Mouse (Mus musculus) hindbrain, embryonic 14.5 days (tissue): ENCODE results near the gene Atad5. TPM values are rescaled to one million over a fixed set of nuclear protein-coding genes. Genes with fewer than 3 reads are reported as not detected.

Experiments
- ATAC-seq: fragments of 200-750 bp; cut with Nextera tagmentation; 2 replicates; pipeline ENCODE4 v1.8.0; 2017; ENCODE audit warnings: moderate number of reproducible peaks, mild to moderate bottlenecking, moderate TSS enrichment, moderate library complexity; ENCODE audit not compliant: low FRiP score
- DNase-seq: peaks from one replicate; pipeline ENCODE4 v3.0.0-alpha.2; 2015; ENCODE audit warnings: low spot score
- H3K27ac ChIP-seq: fragments of 300-500 bp; sonication (generic); 2 replicates; pipeline ENCODE4 v1.5.1; 2014; ENCODE audit warnings: mild to moderate bottlenecking, moderate library complexity
- H3K27me3 ChIP-seq: fragments of 300-500 bp; sonication (generic); 2 replicates; pipeline ENCODE4 v1.6.1; 2014; ENCODE audit warnings: mild to moderate bottlenecking, low read length, mixed read lengths; ENCODE audit not compliant: control insufficient read depth, insufficient read depth
- H3K36me3 ChIP-seq: fragments of 300-500 bp; sonication (generic); replicated peaks from 2 replicates; pipeline ENCODE4 v1.6.1; 2014; ENCODE audit not compliant: control insufficient read depth, insufficient read depth
- H3K4me1 ChIP-seq: fragments of 300-500 bp; sonication (generic); replicated peaks from 2 replicates; pipeline ENCODE4 v1.6.1; 2014; ENCODE audit warnings: antibody characterized with exemption, low read length, mixed read lengths; ENCODE audit not compliant: control insufficient read depth, insufficient read depth
- H3K4me2 ChIP-seq: fragments of 300-500 bp; sonication (generic); replicated peaks from 2 replicates; pipeline ENCODE4 v1.6.1; 2014; ENCODE audit warnings: mild to moderate bottlenecking, moderate library complexity
- H3K4me3 ChIP-seq: fragments of 300-500 bp; sonication (generic); replicated peaks from 2 replicates; pipeline ENCODE4 v1.5.1; 2014; ENCODE audit warnings: mild to moderate bottlenecking, low read length
- H3K9ac ChIP-seq: fragments of 300-500 bp; sonication (generic); 2 replicates; pipeline ENCODE4 v1.6.1; 2014
- H3K9me3 ChIP-seq: fragments of 300-500 bp; sonication (generic); 2 replicates; pipeline ENCODE4 v1.6.1; 2016; ENCODE audit warnings: low read length; ENCODE audit not compliant: control insufficient read depth
- WGBS: fragments of 180-500 bp; shearing (Covaris S2); extraction: QIAGEN DNeasy Blood & Tissue Kit; methylation state at CpG from one replicate; pipeline ENCODE4 v1.1.7; 2014; 5-methylcytosine and 5-hydroxymethylcytosine counted together
- polyA plus RNA-seq: library from polyadenylated mRNA; unstranded; fragments of >200 nt; fragmentation: Nextera tagmentation; extraction: Ambion mirVana; gene quantifications from 2 replicates; pipeline ENCODE4 v1.2.1, GENCODE M21; 2014

The Atad5 gene
- polyA plus RNA-seq, 1 experiment from 2014 or later = 5.4 TPM

DNA sequence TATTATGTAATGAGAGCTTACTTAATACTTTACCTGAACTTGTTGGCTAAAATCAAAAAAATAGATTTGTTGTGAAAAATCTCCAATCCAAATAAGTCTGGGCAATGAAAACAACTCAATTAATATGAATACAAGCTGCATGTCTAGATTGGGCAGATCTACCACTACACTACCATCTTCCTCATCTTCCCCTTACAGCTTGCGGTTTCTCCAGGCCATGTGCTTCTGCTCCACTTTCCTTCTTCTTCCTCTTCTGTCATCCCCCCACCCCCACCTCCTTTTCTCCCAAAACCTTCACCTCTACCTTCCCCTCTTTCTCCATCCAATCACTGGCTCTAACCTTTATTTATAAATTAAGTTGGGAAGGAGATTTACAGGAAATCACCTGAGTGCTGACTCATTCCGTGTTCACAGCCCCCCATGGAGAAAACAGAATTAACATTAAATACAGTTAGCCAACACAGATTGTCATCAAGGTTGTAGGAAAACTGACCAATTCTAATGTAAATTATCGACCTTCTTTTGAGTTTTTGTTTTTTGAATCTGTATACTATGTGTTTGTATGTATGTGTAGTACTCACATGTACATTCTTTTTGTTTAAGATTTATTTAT is 9.3 kb downstream of the Atad5 start:
- Histone ChIP-seq H3K4me2 (no peak overlapping the region), H3K4me1 (no peaks in the 10 kb centered on the region), H3K27me3 (no peaks in the 10 kb centered on the region), H3K36me3 (peaks cover 52% of the 10 kb centered on the region), H3K27ac (no peak overlapping the region), H3K4me3 (no peak overlapping the region), H3K9ac (no peak overlapping the region), H3K9me3 (no peaks in the 10 kb centered on the region)
- WGBS = 95% methylated on average over 3 of the region's 3 CpGs
- no peak for ATAC-seq
- DNase-seq = no peak

DNA sequence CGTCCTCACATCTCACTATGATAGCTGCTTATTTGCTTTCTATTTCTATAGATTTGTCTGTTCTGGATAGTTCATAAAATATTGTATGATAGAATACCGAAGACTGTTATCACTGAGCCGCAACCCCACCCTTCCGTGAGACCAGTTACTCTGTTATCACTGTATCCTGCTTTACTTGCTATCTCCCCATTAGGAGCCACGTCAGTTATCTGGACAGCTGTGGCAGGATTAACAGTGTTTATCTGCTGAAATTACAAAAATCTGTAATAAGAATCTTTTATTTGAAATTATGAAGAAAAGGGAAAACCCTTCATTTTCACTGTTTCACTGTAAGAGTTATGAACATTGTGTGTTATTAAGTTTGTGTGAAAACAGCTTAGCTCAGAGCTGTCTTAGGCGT is 12.1 kb downstream of the Atad5 start:
- ATAC-seq = no peak
- H3K9me3 ChIP-seq = no peaks in the 10 kb centered on the region
- peaks cover 61% of the 10 kb centered on the region for H3K36me3 ChIP-seq
- no peak overlapping the region for H3K27ac ChIP-seq
- WGBS = 96% methylated on average over 6 of the region's 6 CpGs
- no peaks in the 10 kb centered on the region for H3K27me3 ChIP-seq
- H3K4me1 ChIP-seq = no peaks in the 10 kb centered on the region
- no peak overlapping the region for H3K4me2 ChIP-seq
- no peak overlapping the region for H3K4me3 ChIP-seq
- DNase-seq = no peak
- H3K9ac ChIP-seq = no peak overlapping the region

DNA sequence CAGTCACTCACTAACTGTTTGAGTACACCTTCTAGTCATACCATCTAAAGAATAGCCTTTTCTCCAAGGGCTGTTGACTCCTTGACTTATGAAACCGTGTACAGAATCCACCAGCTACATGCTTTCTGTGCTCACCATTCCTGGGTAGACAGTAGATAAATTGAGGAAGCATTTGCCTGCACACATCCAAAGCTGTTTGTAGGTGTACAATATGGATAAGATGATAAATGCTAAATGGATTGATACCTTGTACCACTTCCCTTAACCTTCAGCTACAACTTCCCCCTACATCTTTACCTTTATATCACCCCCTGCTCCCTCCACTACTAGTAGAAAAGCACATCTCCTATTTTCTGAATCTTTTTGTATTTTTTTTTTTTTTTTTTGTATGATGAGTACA is 15.2 kb downstream of the Atad5 start:
- no peak for ATAC-seq
- no peak overlapping the region for H3K27ac ChIP-seq
- H3K9me3 ChIP-seq = no peaks in the 10 kb centered on the region
- 95% methylated on average over 1 of the region's 1 CpGs for WGBS
- H3K4me1 ChIP-seq = no peaks in the 10 kb centered on the region
- H3K4me3 ChIP-seq = no peak overlapping the region
- no peak overlapping the region for H3K9ac ChIP-seq
- no peak for DNase-seq
- H3K4me2 ChIP-seq = no peak overlapping the region
- peaks cover 66% of the 10 kb centered on the region for H3K36me3 ChIP-seq
- H3K27me3 ChIP-seq = no peaks in the 10 kb centered on the region

DNA sequence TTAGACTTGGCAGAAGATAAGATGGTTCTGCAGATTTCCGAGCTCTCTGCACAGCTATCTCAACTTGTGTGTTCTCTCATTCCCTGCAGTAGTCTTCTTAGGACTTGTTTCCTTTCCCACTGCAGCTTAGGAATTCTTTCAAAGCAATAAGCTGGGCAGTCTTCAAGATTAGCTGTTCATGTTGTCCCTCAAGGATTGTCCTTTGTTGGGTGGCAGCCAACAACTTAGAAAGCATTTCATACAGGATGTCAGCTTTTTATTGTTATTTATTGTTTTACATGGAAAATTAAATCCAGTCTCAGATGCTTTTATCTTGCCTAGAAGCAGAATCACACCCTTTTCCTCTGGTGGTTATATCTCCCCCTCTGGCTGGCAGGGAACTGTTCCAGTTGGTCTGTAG is 27.2 kb downstream of the Atad5 start:
- Histone ChIP-seq H3K4me2 (no peak overlapping the region), H3K9ac (no peak overlapping the region), H3K9me3 (no peaks in the 10 kb centered on the region), H3K27me3 (no peaks in the 10 kb centered on the region), H3K27ac (no peak overlapping the region), H3K36me3 (peaks cover 63% of the 10 kb centered on the region), H3K4me1 (no peaks in the 10 kb centered on the region), H3K4me3 (no peak overlapping the region)
- no peak for ATAC-seq
- WGBS = 91% methylated on average over 1 of the region's 1 CpGs
- no peak for DNase-seq

DNA sequence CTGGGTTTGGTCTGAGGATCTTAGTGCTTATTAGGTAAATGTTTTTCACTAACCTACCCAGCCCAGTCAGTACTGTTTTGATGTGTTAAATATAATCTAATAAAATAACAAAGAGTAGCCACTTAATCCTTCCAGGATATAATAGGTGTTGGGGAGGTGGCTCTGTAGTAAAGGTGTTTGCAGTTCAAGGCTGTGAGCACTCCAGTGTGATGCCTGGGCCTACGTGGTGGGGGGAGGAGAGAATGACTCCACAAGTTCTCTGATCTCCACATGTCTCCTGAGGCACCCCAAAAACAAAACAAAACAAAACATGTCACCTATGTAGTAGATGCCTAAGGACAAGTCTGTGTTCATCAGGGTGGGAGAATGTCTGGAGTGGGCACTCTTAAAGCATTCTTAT is 42.9 kb downstream of the Atad5 start:
- no peak for DNase-seq
- H3K36me3 ChIP-seq = peaks cover 53% of the 10 kb centered on the region
- no peak for ATAC-seq
- H3K4me1 ChIP-seq = no peaks in the 10 kb centered on the region
- H3K4me3 ChIP-seq = no peak overlapping the region
- 83% methylated on average over 1 of the region's 1 CpGs for WGBS
- no peak overlapping the region for H3K27ac ChIP-seq
- no peaks in the 10 kb centered on the region for H3K27me3 ChIP-seq
- H3K9ac ChIP-seq = no peak overlapping the region
- H3K4me2 ChIP-seq = no peak overlapping the region
- H3K9me3 ChIP-seq = no peaks in the 10 kb centered on the region

DNA sequence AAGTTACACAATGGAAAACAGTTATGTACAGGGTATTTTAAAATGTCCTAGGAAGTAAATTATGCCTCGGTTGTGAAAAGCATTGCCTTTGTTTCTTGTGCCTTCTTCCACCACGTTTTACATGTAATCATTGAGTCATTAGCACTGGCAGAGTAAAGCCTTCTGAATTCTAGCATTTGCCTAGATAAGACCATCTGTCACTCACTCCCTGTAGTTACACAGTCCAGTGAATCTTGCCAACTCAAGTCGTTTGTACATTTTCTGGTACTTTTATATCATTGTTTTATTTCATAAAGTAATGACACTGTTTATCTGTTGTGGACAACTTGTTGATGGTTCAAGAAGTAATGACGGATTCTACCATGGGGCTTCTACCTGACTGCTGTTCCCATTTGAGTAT is 45.5 kb downstream of the Atad5 start:
- peaks cover 51% of the 10 kb centered on the region for H3K36me3 ChIP-seq
- H3K9ac ChIP-seq = no peak overlapping the region
- no peaks in the 10 kb centered on the region for H3K27me3 ChIP-seq
- no peak overlapping the region for H3K4me2 ChIP-seq
- WGBS = 81% methylated on average over 4 of the region's 4 CpGs
- no peak for ATAC-seq
- H3K27ac ChIP-seq = no peak overlapping the region
- H3K4me3 ChIP-seq = no peak overlapping the region
- H3K4me1 ChIP-seq = no peaks in the 10 kb centered on the region
- no peak for DNase-seq
- no peaks in the 10 kb centered on the region for H3K9me3 ChIP-seq

DNA sequence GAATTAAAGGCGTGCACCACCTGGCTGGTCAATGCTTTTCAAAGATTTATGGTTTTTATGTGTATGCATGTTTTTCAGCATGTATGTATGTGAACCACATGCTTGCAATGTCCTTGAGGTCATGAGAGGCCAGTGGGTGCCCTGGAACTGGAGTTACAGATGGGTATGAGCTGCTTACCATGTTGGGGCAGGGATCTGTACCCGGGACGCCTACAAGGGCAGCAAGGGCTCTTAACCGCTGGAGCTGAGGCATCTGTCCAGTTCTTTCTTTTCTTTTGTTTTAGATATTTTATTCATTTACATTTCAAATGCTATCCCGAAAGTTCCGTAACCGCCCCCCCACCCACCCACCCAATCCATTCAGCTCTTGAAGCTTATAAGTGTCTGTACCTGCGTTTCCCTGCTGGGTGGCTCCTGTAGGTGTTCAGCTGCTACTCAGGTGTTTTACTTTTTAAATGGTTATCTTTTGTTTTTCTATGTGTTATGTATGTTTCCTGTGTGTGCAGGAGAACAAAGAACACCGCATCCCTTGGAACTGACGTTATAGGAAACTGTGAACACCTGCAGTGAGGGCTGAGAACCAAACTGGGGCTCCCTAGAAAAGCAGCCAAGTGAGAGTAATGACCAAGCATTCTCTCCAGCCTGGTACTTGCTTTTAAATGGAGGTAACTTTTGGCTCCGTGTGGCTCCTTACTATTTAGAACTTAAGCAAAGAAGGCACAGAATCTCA is 46.9 kb downstream of the Atad5 start:
- Histone ChIP-seq H3K9ac (no peak overlapping the region), H3K27ac (no peak overlapping the region), H3K4me1 (peaks cover 3% of the 10 kb centered on the region; the same call in 1 of the 2 replicates), H3K9me3 (no peaks in the 10 kb centered on the region), H3K27me3 (no peaks in the 10 kb centered on the region), H3K4me2 (no peak overlapping the region), H3K4me3 (no peak overlapping the region), H3K36me3 (peaks cover 51% of the 10 kb centered on the region)
- 89% methylated on average over 11 of the region's 11 CpGs for WGBS
- ATAC-seq = no peak
- DNase-seq = no peak

DNA sequence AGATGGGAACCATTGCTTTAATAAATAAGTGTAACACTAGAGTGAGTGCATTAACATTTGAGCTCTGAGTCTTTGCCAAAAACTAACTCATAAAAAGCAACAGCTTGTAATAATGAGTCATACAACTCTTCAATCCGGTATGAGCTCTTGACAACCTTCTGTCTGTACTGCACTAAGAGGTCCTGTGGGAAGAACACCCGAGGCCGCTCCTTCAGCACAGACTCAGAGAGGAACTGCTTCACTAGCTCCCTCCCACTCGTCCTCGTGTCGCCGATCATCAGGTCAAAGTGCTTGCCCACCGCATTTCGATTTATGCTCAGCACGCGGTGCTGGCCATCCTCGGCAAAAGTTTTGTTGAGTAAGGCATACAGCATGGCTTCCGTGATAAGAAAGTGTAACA is 47.6 kb downstream of the Atad5 start:
- Histone ChIP-seq H3K4me3 (no peak overlapping the region), H3K27me3 (no peaks in the 10 kb centered on the region), H3K9ac (no peak overlapping the region), H3K9me3 (no peaks in the 10 kb centered on the region), H3K4me1 (peaks cover 6% of the 10 kb centered on the region; the same call in 1 of the 2 replicates), H3K36me3 (peaks cover 48% of the 10 kb centered on the region), H3K27ac (no peak overlapping the region), H3K4me2 (no peak overlapping the region)
- WGBS = 93% methylated on average over 13 of the region's 13 CpGs
- ATAC-seq (no peak), DNase-seq (no peak)

DNA sequence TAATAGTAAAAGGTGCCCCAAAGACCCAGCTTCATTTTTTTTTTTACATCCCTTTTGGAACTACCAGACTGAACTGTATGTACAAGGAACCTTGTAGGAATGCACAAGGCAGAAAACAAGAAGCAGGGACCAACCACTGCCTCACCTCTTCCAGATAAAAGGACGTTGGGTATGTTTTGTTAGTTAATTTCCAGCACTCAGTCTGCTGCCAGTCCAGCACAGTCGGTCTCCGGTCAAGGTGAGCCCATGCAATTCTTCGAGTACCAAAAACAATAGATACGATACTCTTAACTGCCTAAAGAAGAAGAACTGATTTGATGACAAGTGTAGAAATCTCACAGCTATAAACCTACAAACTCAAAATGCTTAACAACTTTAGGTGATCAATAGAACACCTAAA is 48.6 kb downstream of the Atad5 start:
- ATAC-seq = no peak
- Histone ChIP-seq H3K9ac (no peak overlapping the region), H3K9me3 (no peaks in the 10 kb centered on the region), H3K4me2 (no peak overlapping the region), H3K27me3 (no peaks in the 10 kb centered on the region), H3K27ac (no peak overlapping the region), H3K36me3 (peaks cover 38% of the 10 kb centered on the region), H3K4me1 (peaks cover 11% of the 10 kb centered on the region; the same call in 1 of the 2 replicates), H3K4me3 (no peak overlapping the region)
- 91% methylated on average over 5 of the region's 5 CpGs for WGBS
- no peak for DNase-seq
